Mouse (Mus musculus): ENCODE data around the gene Smtnl2. TPM values are rescaled to one million over a fixed set of nuclear protein-coding genes. Genes with fewer than 3 reads are reported as not detected.
A peak's percentile ranks its signal among the peaks of the same experiment; 100 is the strongest.
"Not testable (repeated sequence)": the region's sequence is repeated elsewhere in the genome, so short reads cannot be mapped to it uniquely, and the experiment has no call there.

Smtnl2 gene
- polyA plus RNA-seq (2015; fragmentation: Nextera tagmentation; extraction: Ambion mirVana) = 41.9 and 45.0 TPM in 2 replicates

GRCm38 (mm10) chr11:72411093-72411921 lies at the start of gene Smtnl2:
Gene Smtnl2, minus strand, starts transcription at chr11:72411713.
- under 1% methylated on average over 86 of the region's 86 CpGs for WGBS
- H3K27ac ChIP-seq = peak within 1 kb of the TSS; percentile 79
- H3K9me3 ChIP-seq = no peaks in the 10 kb centered on the region
- H3K4me3 ChIP-seq (replicated peaks) = peak within 1 kb of the TSS; percentile 93
- H3K4me1 ChIP-seq (replicated peaks) = peaks cover 44% of the 10 kb centered on the region
- peak within 1 kb of the TSS; percentile 98 for H3K4me2 ChIP-seq (replicated peaks)
- peak within 1 kb of the TSS; percentile 87 for H3K9ac ChIP-seq
- peak; percentile 93 for ATAC-seq
- H3K36me3 ChIP-seq = no peaks in the 10 kb centered on the region
- H3K27me3 ChIP-seq (replicated peaks) = no peaks in the 10 kb centered on the region

DNA sequence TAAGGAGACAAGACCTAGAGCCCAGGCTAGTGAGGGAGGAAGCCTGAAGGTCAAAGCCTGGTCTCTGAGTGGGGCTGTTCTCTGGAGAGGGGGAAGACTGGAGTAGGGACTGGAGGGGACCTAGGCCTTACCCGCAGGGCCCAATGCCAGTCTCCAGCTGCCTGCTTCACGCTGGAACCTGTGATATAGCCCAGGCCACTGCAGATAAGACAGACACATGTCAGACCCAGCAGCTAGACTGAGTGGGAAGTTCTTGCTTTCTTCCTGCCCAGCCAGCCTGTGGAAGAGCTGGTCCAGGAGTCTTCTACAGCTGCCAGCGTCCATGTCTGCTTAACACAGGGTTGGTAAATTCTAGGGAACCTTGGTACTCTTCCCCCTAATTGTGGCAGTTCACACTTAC lies 47.0 kb upstream of the Smtnl2 start:
- H3K4me2 ChIP-seq (replicated peaks) = peak overlapping the region; percentile 3; the same call in 1 of the 2 replicates
- no peak for ATAC-seq
- WGBS = 67% methylated on average over 3 of the region's 3 CpGs

GRCm38 (mm10) chr11:72457995-72458496 lies 46.5 kb upstream of the Smtnl2 start:
- Histone ChIP-seq H3K27me3 (replicated peaks) (no peaks in the 10 kb centered on the region), H3K9me3 (no peaks in the 10 kb centered on the region), H3K27ac (peak overlapping the region; percentile 37; the same call in 1 of the 2 replicates), H3K36me3 (no peaks in the 10 kb centered on the region), H3K9ac (no peak overlapping the region), H3K4me2 (replicated peaks) (peak overlapping the region; percentile 3; the same call in 1 of the 2 replicates), H3K4me1 (replicated peaks) (0 out of 2 replicates have a peak, but pooled peaks cover 7% of the 10 kb centered on the region), H3K4me3 (replicated peaks) (no peak overlapping the region)
- WGBS = 46% methylated on average over 12 of the region's 12 CpGs
- ATAC-seq = no peak

More for the DNA sequence above, 47.0 kb upstream of the Smtnl2 start:
- 0 out of 2 replicates have a peak, but pooled peaks cover 7% of the 10 kb centered on the region for H3K4me1 ChIP-seq (replicated peaks)
- no peaks in the 10 kb centered on the region for H3K36me3 ChIP-seq
- no peaks in the 10 kb centered on the region for H3K27me3 ChIP-seq (replicated peaks)
- peak overlapping the region; percentile 37 for H3K27ac ChIP-seq
- H3K9ac ChIP-seq = no peak overlapping the region
- H3K4me3 ChIP-seq (replicated peaks) = no peak overlapping the region
- H3K9me3 ChIP-seq = no peaks in the 10 kb centered on the region

GRCm38 (mm10) chr11:72455694-72456093 lies 44.2 kb upstream of the Smtnl2 start:
- ATAC-seq = no peak
- H3K27me3 ChIP-seq (replicated peaks) = no peaks in the 10 kb centered on the region
- no peak overlapping the region for H3K9ac ChIP-seq
- H3K36me3 ChIP-seq = peaks cover 16% of the 10 kb centered on the region
- H3K9me3 ChIP-seq = no peaks in the 10 kb centered on the region
- H3K4me2 ChIP-seq (replicated peaks) = no peak overlapping the region
- WGBS = 71% methylated on average over 5 of the region's 5 CpGs
- no peak overlapping the region for H3K4me3 ChIP-seq (replicated peaks)
- H3K4me1 ChIP-seq (replicated peaks) = 0 out of 2 replicates have a peak, but pooled peaks cover 7% of the 10 kb centered on the region
- H3K27ac ChIP-seq = no peak overlapping the region

DNA sequence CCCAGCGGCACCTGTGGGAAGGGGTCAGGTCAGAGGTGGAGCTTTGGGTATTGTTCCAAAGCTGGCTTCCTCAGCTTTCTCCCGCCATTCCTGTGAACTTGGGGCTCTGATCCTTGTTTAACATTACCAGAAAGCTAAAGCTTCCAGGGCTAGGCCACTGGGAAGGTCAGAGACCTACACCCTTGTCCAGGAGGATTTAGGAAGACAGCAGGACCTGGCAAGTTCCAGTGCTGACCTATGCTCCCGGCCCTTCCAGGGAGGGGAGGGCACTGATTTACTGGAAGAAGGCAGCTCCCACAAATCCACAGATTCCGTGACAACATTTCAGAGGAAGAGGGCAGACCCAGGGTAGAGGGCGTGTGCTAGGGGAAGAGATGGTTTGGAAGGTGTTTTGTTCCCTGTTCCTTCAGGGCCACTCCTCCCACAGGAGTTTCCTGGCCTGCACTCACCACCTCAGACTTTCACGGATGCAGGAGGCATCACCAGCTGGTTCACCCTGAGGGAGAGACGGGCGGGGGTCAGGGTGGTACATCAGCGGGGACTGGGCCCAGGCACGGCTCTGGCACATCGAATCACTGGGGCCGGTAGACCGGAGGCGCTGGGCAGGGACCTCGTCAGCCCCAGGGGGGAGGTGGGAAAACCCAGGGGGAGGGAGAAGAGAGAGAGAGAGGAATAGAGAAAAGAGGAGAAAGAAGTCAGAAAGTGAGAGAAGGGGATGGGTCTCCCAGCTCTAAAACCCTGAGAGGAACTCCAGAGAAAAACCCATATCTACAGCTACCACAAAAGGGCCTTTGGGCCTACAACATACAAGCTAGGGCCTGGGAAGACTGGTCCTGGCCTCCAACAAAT lies 41.8 kb upstream of the Smtnl2 start:
- Histone ChIP-seq H3K27ac (no peak overlapping the region), H3K4me3 (replicated peaks) (no peak overlapping the region), H3K9ac (no peak overlapping the region), H3K36me3 (peaks cover 39% of the 10 kb centered on the region), H3K9me3 (no peaks in the 10 kb centered on the region), H3K4me2 (replicated peaks) (no peak overlapping the region), H3K4me1 (replicated peaks) (0 out of 2 replicates have a peak, but pooled peaks cover 5% of the 10 kb centered on the region), H3K27me3 (replicated peaks) (no peaks in the 10 kb centered on the region)
- WGBS = 53% methylated on average over 15 of the region's 15 CpGs
- no peak for ATAC-seq

GRCm38 (mm10) chr11:72452140-72452665 lies 40.7 kb upstream of the Smtnl2 start:
- no peak overlapping the region for H3K4me2 ChIP-seq (replicated peaks)
- no peaks in the 10 kb centered on the region for H3K9me3 ChIP-seq
- no peak overlapping the region for H3K4me3 ChIP-seq (replicated peaks)
- H3K27ac ChIP-seq = no peak overlapping the region
- H3K4me1 ChIP-seq (replicated peaks) = no peaks in the 10 kb centered on the region
- H3K36me3 ChIP-seq = peaks cover 51% of the 10 kb centered on the region
- no peak overlapping the region for H3K9ac ChIP-seq
- WGBS = 88% methylated on average over 3 of the region's 3 CpGs
- ATAC-seq = no peak
- no peaks in the 10 kb centered on the region for H3K27me3 ChIP-seq (replicated peaks)

- Histone ChIP-seq H3K27me3 (replicated peaks) (no peaks in the 10 kb centered on the region), H3K9ac (no peak overlapping the region), H3K36me3 (peaks cover 97% of the 10 kb centered on the region), H3K4me2 (replicated peaks) (no peak overlapping the region), H3K4me3 (replicated peaks) (no peak overlapping the region), H3K27ac (no peak overlapping the region), H3K9me3 (no peaks in the 10 kb centered on the region), H3K4me1 (replicated peaks) (peaks cover 2% of the 10 kb centered on the region)
- 84% methylated on average over 8 of the region's 8 CpGs for WGBS
- ATAC-seq = no peak
Observed at GRCm38 (mm10) chr11:72447475-72447874, 36.0 kb upstream of the Smtnl2 start.

DNA sequence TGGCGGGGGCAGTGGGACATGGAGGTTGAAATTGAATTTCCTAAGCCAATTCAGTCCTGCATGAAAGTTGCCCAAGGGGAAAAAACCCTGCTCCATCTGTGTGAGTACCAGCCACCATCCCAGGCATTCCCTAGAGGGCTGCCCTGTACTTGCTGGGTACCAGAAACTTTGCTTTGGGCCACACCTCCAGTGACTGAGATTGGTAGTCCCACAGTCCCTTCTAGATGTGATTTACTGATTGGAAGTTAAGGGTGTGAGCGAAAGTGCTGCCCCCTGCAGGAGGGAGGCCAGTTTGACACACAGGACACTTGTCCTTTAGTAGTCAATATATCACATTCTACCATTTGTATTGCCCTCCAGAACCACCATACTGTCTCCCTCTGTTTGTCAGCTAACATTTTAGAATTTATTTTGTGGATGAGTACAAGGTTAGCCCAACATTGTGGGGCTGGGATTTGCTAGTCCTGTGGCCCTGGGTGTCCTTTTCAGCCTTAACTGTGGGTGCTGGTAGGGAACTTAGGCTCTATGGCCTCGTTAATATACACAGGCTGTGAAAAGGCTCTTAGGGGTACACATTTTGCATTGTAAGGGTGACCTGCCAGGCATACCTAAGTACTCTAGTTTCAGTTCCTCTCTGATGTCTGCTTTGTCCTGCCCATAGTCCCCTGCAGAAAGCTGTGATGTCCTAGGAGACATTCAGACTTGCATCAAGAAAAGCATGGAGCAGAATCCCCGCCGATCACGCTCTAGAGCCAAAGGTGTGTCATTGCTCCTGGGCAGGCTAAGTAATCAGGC lies 35.0 kb upstream of the Smtnl2 start:
- peaks cover 92% of the 10 kb centered on the region for H3K36me3 ChIP-seq
- H3K27me3 ChIP-seq (replicated peaks) = no peaks in the 10 kb centered on the region
- no peak overlapping the region for H3K4me3 ChIP-seq (replicated peaks)
- 85% methylated on average over 6 of the region's 6 CpGs for WGBS
- H3K9me3 ChIP-seq = no peaks in the 10 kb centered on the region
- H3K4me2 ChIP-seq (replicated peaks) = no peak overlapping the region
- no peak overlapping the region for H3K9ac ChIP-seq
- ATAC-seq = no peak
- peaks cover 9% of the 10 kb centered on the region for H3K4me1 ChIP-seq (replicated peaks)
- no peak overlapping the region for H3K27ac ChIP-seq

GRCm38 (mm10) chr11:72440965-72441664 lies 29.6 kb upstream of the Smtnl2 start, which contains the start of gene Mybbp1a:
Gene Mybbp1a, plus strand, starts transcription at chr11:72441355.
- Histone ChIP-seq H3K9ac (peak within 1 kb of the TSS; percentile 81), H3K27ac (peak within 1 kb of the TSS; percentile 91), H3K27me3 (replicated peaks) (no peaks in the 10 kb centered on the region), H3K4me2 (replicated peaks) (peak within 1 kb of the TSS; percentile 87), H3K4me3 (replicated peaks) (peak within 1 kb of the TSS; percentile 88), H3K36me3 (peaks cover 39% of the 10 kb centered on the region), H3K9me3 (no peaks in the 10 kb centered on the region), H3K4me1 (replicated peaks) (peaks cover 14% of the 10 kb centered on the region)
- WGBS = under 1% methylated on average over 46 of the region's 46 CpGs
- ATAC-seq = peak; percentile 95

- Histone ChIP-seq H3K36me3 (peaks cover 33% of the 10 kb centered on the region), H3K9ac (peak overlapping the region; percentile 81), H3K4me1 (replicated peaks) (peaks cover 19% of the 10 kb centered on the region), H3K4me3 (replicated peaks) (peak overlapping the region; percentile 88), H3K27ac (peak overlapping the region; percentile 91), H3K4me2 (replicated peaks) (peak overlapping the region; percentile 87)
- H3K9me3 ChIP-seq; H3K27me3 ChIP-seq (replicated peaks): not testable (repeated sequence)
- 35% methylated on average over 6 of the region's 6 CpGs for WGBS
- ATAC-seq = peak; percentile 4; the same call in 1 of the 2 replicates
Observed at GRCm38 (mm10) chr11:72440597-72440964, 29.1 kb upstream of the Smtnl2 start.

GRCm38 (mm10) chr11:72438411-72438810 lies 26.9 kb upstream of the Smtnl2 start:
- Histone ChIP-seq H3K4me1 (replicated peaks) (peaks cover 23% of the 10 kb centered on the region), H3K4me3 (replicated peaks) (no peak overlapping the region), H3K9ac (no peak overlapping the region), H3K27me3 (replicated peaks) (no peaks in the 10 kb centered on the region), H3K27ac (no peak overlapping the region), H3K4me2 (replicated peaks) (no peak overlapping the region), H3K36me3 (peaks cover 12% of the 10 kb centered on the region), H3K9me3 (no peaks in the 10 kb centered on the region)
- ATAC-seq = no peak
- 54% methylated on average over 4 of the region's 4 CpGs for WGBS
